Mouse (Mus musculus): ENCODE measurements around the gene Hist1h2bp.

The Hist1h2bp gene

Small RNA genes within 50 kb of the gene (microRNA-seq; reads per million reads assigned to microRNA genes)
- 0 reads per million in 2 experiments for gene Gm19658
- 0 reads per million in 2 experiments for gene Gm44346
- gene Gm44454 = 0 reads per million in 2 experiments
- 0 reads per million in 2 experiments for gene Gm44466
